Mouse (Mus musculus) lung, adult 2 months (tissue): ENCODE data around the gene Spint2. TPM values are rescaled to one million over a fixed set of nuclear protein-coding genes. Genes with fewer than 3 reads are reported as not detected.

ENCODE experiments used
- DNase-seq: peaks from one replicate; pipeline ENCODE4 v3.0.0; 2022
- H3K4me1 ChIP-seq: fragments of 200-500 bp; 2 replicates; pipeline ENCODE4 v1.6.1; 2011; ENCODE audit warnings: low read length; ENCODE audit not compliant: control insufficient read depth, insufficient read depth
- H3K4me3 ChIP-seq: fragments of 200-500 bp; replicated peaks from 2 replicates; pipeline ENCODE3; 2011; ENCODE audit warnings: low read depth, mild to moderate bottlenecking, control low read depth, low read length; ENCODE audit errors: extremely low read depth
- CTCF ChIP-seq: fragments of 200-500 bp; IDR thresholded peaks from 2 replicates; pipeline ENCODE4 v1.5.1; 2011; ENCODE audit warnings: mild to moderate bottlenecking, low read length, control low read depth; ENCODE audit not compliant: insufficient read depth
- POLR2A ChIP-seq: fragments of 200-500 bp; IDR thresholded peaks from 2 replicates; pipeline ENCODE4 v1.6.1; 2011; ENCODE audit warnings: low read depth, mild to moderate bottlenecking, control low read depth, low read length, borderline replicate concordance; ENCODE audit errors: extremely low read depth
- WGBS: fragments of 180-500 bp; shearing (Covaris S2); methylation state at CpG from one replicate; pipeline ENCODE4 v1.1.7; 2018; 5-methylcytosine and 5-hydroxymethylcytosine counted together
- polyA plus RNA-seq: library from polyadenylated mRNA; depleted of rRNA; stranded (reverse); fragments of >200 nt; gene quantifications from 2 replicates; pipeline ENCODE4 v1.2.3, GENCODE M21; 2012

Spint2 gene
- polyA plus RNA-seq, 1 experiment = 317 TPM

DNA sequence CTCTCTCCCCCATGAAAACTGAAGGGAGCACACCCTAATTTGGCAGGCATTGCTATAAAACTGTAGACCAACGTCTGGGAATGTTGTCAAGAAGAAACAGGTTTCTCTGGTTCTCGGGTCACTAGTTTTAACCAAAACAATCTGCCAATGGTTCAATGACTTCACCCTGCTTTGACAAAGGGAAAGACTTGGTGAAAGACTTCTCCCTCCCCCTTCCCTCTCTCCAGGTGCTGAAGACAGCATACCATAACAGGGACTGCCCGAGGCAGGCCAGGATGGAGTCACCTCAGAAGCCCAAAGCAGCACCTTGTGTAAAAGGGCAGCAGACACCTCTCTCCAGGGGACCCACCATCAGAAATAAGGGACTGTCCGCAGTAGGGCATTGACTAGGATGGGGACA lies 14.8 kb downstream of the Spint2 start:
- DNase-seq = no peak
- no peak for TF ChIP-seq CTCF
- no peak for TF ChIP-seq POLR2A
- 55% methylated on average over 4 of the region's 4 CpGs for WGBS
- Histone ChIP-seq H3K4me3 (no peak overlapping the region), H3K4me1 (peaks cover 8% of the 10 kb centered on the region)

DNA sequence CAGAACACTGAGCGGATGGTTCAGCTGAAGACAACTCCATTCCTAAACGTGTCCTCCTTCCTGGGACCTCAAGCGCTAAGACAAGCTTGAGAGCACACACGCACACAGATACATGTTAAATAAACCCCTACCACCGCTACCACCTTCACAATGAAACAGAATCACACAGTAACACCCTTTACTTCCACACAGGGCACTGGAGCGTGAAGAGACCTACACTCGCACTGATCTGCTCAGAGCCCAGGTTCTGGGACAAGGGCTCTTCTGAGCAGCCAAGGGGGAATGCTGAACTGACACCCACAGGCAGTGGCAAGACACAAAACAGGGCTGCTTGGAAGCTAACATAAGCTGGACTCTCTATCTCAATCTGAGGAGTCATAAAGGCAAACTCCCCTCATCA lies 16.1 kb downstream of the Spint2 start:
- Histone ChIP-seq H3K4me3 (no peak overlapping the region), H3K4me1 (no peaks in the 10 kb centered on the region; the same call in 1 of the 2 replicates)
- TF ChIP-seq POLR2A (no peak), CTCF (no peak)
- 72% methylated on average over 7 of the region's 7 CpGs for WGBS
- DNase-seq = no peak

GRCm38 (mm10) chr7:29263831-29264230 lies 17.9 kb downstream of the Spint2 start:
- H3K4me1 ChIP-seq = peaks cover 2% of the 10 kb centered on the region; the same call in 1 of the 2 replicates
- WGBS = 66% methylated on average over 3 of the region's 3 CpGs
- no peak for DNase-seq
- no peak for TF ChIP-seq CTCF
- no peak for TF ChIP-seq POLR2A
- no peak overlapping the region for H3K4me3 ChIP-seq

GRCm38 (mm10) chr7:29262151-29262550 lies 19.6 kb downstream of the Spint2 start:
- peaks cover 7% of the 10 kb centered on the region for H3K4me1 ChIP-seq
- DNase-seq = no peak
- no peak overlapping the region for H3K4me3 ChIP-seq
- WGBS = 48% methylated on average over 6 of the region's 6 CpGs
- TF ChIP-seq CTCF (no peak), POLR2A (no peak)

- TF ChIP-seq POLR2A = no peak
- TF ChIP-seq CTCF = no peak
- no peak for DNase-seq
- WGBS = 69% methylated on average over 10 of the region's 10 CpGs
- Histone ChIP-seq H3K4me3 (no peak overlapping the region), H3K4me1 (peaks cover 10% of the 10 kb centered on the region)
These were observed 21.7 kb downstream of the Spint2 start for GRCm38 (mm10) chr7:29259781-29260730.

GRCm38 (mm10) chr7:29257368-29257767 lies 24.3 kb downstream of the Spint2 start:
- no peak for TF ChIP-seq POLR2A
- no peak for TF ChIP-seq CTCF
- peak; percentile 84 for DNase-seq
- 70% methylated on average over 1 of the region's 1 CpGs for WGBS
- Histone ChIP-seq H3K4me1 (peaks cover 10% of the 10 kb centered on the region; the same call in 1 of the 2 replicates), H3K4me3 (no peak overlapping the region)

DNA sequence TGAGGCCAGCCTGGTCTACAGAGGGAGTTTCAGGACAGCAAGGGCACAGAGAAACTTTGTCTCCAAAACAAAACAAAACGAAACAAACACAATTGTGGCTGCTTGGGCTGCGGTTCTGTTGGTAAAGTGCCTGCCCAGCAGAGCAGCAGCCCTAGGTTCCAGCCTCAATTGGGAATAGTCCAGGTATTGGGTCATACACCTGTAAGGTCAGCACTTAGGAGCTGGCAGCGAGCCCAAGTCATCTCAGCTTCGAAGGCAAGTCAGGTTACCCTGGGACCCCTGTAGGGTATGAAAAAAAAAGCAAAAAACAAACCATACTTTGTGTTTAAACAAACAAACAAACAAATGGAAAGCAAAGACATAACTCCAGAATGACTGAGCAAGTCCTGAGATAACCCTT lies 25.8 kb downstream of the Spint2 start:
- WGBS = 65% methylated on average over 4 of the region's 4 CpGs
- TF ChIP-seq POLR2A (no peak), CTCF (no peak)
- Histone ChIP-seq H3K4me1 (peaks cover 10% of the 10 kb centered on the region; the same call in 1 of the 2 replicates), H3K4me3 (no peak overlapping the region)
- DNase-seq = no peak

DNA sequence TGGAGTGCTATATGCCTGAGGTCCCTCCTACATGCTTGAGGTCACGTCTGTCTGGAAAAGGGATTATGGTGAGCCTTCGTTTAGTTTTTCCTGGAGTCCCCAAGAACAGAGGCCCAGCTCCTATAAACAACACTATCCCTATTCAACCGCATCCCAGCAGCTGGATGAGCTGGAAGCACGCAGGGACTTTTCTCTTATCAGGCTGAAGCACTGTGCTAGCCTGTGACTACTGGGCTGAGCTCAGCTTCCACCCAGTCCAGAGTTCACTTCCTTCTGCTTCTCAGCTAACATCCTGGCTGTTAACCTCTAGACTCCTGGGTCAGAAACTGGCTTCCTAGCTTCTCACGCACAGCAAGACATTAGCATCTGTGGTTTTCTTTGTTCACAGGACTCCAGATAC lies 27.9 kb downstream of the Spint2 start:
- WGBS = 42% methylated on average over 5 of the region's 5 CpGs
- TF ChIP-seq CTCF = no peak
- TF ChIP-seq POLR2A = no peak
- no peak for DNase-seq
- Histone ChIP-seq H3K4me3 (no peak overlapping the region), H3K4me1 (peaks cover 8% of the 10 kb centered on the region; the same call in 1 of the 2 replicates)

DNA sequence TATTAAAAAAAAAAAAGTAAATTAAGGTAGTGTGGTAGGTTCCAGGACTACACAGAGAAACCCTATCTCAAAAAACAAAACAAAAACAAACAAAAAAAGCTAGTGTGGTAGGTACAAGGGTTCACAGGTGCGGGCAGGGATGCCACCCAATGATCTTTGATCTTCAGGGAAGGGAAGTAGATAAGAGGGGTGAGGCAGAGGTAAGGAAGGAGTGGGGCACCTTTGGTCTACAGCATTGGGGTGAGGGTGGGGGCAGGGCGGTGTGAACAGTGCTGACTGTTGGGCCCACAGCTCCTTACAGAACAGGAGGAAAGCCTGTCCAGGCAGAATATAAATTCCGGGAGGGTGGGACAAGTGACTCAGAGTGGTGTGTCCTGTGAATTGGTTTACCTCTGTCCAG lies 30.5 kb downstream of the Spint2 start:
- DNase-seq = no peak
- Histone ChIP-seq H3K4me3 (no peak overlapping the region), H3K4me1 (peaks cover 5% of the 10 kb centered on the region; the same call in 1 of the 2 replicates)
- WGBS = 64% methylated on average over 3 of the region's 3 CpGs
- no peak for TF ChIP-seq POLR2A
- no peak for TF ChIP-seq CTCF

DNA sequence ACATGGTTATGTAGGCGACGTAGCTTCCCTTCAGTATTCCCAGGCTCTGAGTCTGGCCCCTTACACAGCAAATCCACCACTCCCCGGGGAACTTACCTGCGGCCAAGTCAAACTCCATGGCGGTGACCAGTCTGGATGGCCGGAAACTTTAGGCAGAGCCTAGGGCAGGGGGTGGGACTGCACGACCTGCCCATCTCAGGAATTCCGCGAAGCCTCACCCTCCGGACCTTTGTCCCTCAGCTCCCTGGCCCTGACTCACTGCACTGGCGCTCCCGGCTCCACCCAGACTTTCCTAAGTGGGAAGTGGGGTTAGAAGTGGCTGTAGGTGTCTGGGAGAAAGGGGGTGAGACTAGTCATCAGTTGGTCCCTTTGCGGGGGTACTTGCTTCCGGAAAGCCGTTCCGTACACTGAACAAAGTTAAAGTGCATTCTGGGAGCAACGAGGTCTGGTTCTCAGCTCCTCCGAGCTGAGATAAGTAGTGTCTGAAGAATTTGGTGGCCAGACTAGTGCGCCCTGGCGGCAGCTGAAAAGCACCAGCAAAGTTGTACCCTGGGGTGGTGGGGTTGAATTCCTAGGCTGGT lies 33.4 kb downstream of the Spint2 start, which contains the start of gene 2200002D01Rik:
TSS of gene 2200002D01Rik (minus strand) at position 206 of the 581 bp plus-strand sequence.
- Histone ChIP-seq H3K4me3 (peak within 1 kb of the TSS; percentile 61), H3K4me1 (peaks cover 5% of the 10 kb centered on the region; the same call in 1 of the 2 replicates)
- TF ChIP-seq CTCF (0 out of 2 replicates have a peak, but pooled peaks have one; percentile 12), POLR2A (no peak)
- WGBS = 32% methylated on average over 20 of the region's 20 CpGs
- DNase-seq = peak; percentile 67

DNA sequence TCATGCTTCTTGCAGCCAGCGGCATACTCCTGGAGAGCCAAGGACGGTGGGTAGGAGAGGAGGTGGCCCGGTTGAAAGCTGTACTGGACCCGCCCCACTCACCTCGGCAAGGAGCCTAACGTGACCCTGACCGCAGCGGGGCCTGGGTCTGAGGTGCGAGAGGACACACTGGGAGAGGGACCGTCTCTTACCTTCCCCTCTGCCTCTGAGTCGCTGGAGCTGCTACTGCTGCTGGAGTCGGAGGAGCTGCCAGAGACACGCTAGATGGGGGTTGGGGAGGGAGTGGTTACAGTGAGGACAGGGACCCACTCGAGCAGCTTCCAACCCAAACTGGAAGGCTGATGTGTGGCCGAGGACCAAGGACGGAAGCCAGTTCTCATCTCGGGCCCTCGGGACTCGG lies 34.0 kb downstream of the Spint2 start:
- peak overlapping the region; percentile 61 for H3K4me3 ChIP-seq
- TF ChIP-seq POLR2A = no peak
- TF ChIP-seq CTCF = no peak
- peaks cover 5% of the 10 kb centered on the region; the same call in 1 of the 2 replicates for H3K4me1 ChIP-seq
- 31% methylated on average over 19 of the region's 19 CpGs for WGBS
- no peak for DNase-seq
